Mouse (Mus musculus) Muller cell, postnatal 12 days (primary cell): ENCODE results near the gene Flcn.

Experiments
- DNase-seq: peaks from one replicate; pipeline ENCODE4 v3.0.0-alpha.2; 2015; ENCODE audit errors: inconsistent ontology term

The Flcn gene

DNA sequence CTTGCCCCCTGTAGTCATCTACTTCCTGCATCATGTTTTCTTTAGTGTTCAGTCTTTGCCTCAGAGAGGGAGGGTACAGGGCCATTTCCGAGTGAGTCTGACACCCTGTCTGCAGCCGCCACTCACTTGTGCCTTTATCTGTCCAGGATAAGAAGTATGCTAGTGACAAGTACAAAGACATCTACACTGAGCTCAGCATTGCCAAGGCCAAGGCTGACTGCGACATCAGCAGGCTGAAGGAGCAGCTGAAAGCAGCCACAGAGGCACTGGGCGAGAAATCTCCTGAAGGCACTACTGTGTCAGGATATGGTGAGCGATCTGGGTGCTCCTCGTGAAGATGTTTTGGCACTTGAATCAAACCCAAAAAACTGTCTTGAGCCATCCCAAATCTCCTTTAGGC lies 40.1 kb downstream of the Flcn start:
- DNase-seq, result no peak

DNA sequence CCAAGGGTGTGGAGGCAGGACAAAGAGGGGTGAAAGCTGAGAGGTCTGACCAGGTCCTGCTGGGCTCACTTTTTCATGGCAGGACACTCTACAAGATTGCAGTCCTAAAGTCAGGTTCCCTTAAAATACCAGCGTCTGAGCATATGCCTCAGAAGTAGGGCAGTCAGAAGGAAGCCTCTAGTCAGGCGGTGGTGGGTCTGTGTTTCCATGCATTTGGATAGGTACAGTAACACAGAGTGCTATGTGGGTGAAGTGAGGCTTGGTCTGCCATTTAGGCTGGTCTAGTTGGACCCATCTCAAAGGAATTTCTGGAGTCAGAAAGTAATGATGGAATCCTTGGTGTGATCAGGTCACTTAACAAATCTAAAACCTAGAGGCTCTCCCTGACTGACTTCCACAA lies 40.5 kb downstream of the Flcn start:
- no peak for DNase-seq

DNA sequence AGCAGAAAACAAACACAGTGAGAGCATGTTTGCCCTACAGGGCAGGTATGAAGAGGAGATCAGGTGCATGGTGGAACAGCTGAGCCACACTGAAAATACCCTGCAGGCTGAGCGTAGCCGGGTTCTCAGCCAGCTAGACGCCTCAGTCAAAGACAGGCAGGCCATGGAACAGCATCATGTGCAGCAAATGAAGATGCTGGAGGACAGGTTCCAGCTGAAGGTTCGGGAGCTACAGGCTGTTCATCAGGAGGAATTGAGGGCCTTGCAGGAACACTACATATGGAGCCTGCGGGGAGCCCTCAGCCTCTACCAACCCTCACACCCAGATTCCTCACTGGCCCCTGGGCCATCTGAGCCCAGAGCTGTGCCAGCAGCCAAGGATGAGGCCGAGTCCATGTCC lies 49.0 kb downstream of the Flcn start:
- DNase-seq, result no peak

DNA sequence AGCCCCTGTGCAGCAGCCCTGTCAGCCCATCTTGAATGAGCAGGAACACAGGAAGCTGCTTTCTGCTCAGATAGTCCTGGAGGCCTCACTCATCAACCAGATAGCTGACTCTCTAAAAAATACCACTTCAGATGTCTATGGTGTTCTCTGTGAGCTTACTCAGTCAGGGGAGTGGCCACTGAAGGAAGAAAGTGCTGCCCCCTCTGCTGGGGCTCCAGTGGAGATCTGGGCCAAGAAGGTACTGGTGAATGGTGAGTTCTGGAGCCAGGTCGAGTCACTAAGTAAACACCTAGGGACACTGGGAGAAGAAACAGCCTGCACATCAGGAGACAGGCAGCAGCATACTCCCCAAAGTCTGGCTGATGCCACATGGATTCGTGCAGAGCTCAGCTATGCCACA lies 50.2 kb downstream of the Flcn start:
- DNase-seq, result no peak

DNA sequence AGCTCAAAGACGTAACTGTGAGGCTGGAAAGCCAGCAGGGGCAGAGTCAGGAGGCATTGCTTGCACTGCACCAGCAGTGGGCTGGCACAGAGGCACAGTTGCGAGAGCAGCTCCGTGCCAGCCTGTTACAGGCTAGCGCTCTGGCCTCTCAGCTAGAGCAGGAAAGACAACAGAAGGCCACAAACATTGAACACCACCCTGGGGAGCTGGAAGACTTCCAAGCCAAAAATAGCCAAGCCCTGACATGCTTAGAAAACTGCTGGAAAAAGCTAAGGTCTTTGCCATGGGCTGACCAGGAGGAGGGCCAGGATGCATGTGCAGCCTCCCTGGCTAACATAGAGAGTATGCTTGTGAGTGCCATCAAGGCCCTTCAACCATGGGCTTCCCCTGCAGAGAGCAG lies 50.6 kb downstream of the Flcn start:
- DNase-seq, result peak; percentile 79

DNA sequence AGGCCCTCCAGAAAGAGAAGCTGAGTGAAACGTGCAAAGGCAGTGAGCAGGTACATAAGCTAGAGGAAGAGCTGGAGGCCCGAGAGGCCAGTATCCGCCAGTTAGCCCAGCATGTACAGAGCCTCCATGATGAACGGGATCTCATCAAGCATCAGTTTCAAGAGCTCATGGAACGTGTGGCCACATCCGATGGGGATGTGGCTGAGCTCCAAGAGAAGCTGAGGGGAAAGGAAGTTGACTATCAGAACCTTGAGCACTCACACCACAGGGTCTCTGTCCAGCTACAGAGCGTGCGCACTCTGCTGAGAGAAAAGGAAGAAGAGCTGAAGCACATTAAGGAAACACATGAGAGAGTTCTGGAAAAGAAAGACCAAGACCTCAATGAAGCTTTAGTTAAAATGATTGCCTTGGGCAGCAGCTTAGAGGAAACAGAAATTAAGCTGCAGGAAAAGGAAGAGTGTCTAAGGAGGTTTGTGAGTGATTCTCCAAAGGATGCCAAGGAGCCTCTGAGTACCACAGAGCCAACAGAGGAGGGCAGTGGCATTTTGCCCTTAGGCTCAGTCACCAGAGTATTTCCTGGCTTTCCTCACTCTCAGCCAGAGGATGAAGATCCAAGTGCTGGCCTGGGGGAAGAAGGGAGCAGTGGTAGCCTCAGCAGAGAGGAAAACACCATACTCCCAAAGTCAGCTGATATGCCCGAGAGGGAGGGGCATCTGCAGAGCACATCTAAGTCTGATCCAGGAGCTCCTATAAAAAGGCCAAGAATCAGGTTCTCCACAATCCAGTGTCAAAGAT lies 51.4 kb downstream of the Flcn start:
- no peak for DNase-seq

DNA sequence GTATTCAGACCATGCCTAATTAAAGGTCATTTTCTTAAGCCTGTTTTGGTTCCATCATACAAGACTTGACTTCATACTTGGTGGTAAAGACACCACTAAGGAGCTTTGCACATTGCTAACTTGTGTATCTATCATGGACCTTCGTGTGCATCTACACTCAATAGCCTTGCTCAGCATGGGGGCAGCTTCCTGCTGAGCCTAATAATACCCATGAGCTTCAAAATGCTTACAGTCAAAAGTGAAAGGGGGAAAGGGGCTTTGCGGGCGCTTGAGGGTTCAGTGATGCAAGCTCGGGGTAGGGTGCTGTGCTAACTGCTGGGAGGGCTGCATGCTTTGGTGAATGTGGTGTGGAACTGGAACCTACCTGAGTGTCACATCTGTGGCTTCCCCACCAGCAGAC lies 53.5 kb downstream of the Flcn start:
- no peak for DNase-seq

DNA sequence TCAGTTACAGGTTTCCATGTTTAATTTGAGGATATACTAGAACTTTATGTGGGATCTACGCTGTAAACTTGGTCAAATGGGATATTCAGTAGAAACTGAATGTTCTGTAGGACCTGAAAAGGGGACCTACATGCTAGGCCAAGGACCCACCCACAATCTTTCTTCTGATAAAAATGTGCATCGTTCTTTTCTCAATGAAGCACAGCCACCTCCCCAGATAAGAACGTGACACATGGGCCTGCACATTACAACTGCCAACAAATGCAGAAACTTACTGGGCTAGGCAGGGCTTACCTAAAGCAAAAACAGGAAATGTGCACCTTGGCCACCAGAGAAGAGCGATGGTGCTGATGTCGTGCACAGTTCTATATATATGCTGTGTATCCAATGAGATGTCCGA lies 55.3 kb downstream of the Flcn start:
- no peak for DNase-seq

DNA sequence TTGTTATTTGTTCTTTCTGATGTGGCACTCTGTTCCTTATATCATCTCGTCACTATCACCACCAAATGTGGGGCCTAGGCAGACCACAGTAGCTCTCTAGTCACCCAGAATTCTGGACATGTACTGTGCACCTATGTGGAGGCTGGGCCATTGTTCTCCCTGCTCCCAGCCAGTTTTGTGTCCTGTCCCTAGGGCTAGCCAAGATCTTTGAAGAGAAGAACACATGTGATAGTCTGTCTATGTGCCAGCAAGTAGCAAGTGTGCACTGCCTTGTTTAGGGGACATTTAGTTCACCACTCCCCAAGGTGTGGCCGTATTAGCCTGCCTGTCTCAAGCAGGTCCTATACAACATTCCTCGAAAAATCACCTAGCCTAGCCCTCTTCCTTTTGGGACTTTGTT lies 60.8 kb downstream of the Flcn start:
- DNase-seq, result no peak

DNA sequence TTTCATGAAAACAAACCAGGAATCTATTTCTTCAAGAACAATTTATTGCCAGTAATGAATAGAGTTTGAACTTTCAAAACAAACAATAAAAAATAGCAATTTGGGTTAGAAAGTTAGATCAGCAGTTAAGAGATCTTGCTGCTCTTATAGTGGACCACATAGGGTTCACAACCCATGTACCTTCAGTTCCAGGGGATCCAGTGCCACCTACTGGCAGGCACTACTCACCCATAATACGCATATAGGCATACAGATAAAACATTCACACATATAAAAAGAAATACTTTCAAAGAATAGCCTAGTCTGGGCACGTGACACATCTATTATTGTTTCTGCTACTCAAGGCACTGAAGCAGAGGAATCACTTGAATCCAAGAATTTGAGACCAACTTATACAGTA lies 63.2 kb downstream of the Flcn start:
- no peak for DNase-seq

DNA sequence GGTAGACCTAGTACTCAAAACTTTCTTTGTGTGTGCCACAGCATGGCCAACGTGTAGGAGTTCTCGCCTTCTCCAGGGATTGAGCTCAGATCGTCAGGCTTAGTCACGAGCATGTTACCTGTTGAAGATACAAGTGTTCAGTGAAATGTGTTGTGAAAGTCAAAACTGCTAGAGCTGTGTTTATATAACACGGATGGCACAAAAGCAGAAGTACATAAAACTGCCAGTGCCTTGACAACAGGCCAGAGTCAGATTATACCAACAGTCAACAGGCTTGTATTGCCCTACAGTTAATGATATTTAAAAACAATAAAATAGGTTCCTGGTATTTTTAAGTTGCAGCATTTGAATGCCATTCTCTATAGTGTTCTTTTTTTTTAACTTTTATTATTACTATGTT lies 64.0 kb downstream of the Flcn start:
- no peak for DNase-seq

DNA sequence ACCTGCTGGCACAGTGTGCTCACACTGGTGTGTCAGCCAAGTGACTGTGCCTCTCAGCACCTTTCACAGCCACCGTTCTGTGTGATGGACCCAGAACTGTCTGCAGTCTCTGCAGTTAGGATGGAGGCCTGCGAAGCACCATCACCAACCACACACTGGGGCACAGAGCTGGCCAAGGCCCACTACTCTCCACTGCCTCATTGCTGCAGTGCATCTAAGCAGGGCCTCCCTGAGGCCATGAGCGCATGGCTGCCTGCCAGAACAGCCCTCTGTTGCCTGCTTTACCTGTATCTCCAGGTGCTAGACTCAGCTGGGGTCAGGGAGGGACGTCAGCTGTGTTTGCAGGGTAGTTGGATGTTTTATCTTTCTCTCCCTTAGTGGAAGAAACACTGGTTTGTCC lies 65.4 kb downstream of the Flcn start:
- no peak for DNase-seq

DNA sequence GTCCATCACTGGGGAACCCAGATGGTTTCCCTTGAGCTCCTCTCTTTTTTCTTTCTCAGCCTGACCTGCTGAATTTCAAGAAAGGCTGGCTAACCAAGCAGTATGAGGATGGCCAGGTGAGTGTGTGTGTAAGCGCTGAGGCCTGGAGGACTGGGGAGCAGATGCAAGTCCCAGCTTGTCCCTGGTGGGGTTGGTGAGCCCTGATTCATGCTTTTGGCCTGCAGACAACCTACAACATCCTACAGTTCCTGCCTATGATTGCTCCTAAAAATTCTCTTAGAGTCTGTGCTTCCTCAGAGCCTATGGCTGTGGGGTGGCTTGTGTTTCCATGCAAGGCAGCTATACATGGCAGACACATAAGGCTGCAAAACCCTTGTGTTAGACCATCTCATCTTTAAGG lies 66.1 kb downstream of the Flcn start:
- DNase-seq, result no peak

DNA sequence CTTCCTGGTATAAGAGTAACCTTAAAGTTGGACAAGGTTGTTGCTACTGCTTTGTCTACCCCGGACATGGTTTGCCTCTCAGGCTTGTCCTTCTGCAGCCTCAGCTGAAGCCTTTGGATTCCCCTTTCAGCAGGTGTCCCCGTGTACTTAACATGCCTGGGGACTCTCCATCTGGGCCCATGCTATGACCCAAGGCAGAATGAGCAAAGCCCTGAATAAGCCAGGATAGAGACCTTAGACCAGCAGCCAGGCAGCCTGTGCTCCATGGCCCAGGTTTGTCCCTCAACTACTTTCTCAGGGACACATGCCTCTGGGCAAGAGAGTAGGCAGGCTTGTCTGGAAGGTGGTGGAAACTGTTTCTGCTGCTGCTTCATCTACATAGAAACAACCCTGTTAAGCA lies 66.5 kb downstream of the Flcn start:
- no peak for DNase-seq

DNA sequence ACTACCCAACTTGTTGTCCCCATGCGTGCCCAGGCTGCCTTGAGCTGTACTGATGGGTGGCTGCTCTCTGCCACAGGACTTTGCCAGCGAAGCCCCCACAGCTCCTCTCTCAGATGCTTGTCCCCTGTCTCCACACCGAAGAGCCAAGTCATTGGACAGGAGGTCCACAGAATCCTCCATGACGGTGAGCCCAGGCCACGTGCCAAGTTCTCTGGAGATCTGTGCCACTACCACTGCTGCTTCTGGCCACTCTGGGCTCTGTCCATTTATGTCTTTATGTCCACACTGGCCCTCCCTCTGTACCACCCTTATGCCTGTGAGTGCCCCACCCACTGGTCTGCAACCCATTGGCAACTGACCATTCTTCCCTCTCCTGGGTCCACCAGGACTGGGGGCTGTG lies 67.9 kb downstream of the Flcn start:
- DNase-seq, result no peak
